Comparison of ENCODE assay signal across 21 mouse cellular contexts in the genomic region with DNA sequence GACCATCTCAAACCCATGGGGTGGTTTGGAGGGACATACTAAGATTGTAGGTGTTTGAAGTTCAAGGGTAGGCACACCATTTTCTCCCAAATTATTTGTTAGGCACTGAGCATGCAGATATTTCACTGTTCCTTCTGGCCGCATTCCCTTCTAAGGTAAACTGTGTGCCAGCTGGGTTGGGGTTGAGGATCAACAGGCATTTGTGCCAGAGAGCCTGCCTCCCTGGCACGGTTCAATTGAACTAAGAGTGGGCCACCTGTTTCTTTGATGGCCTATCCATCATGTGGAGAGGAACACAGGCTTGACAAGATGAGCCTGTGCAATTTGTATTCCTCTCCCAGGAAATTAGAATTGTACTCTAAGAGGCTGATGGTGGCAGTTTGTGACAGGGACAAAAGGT. TPM values are rescaled to one million over a fixed set of nuclear protein-coding genes. Genes with fewer than 3 reads are reported as not detected.
A peak's percentile ranks its signal among the peaks of the same experiment; 100 is the strongest.
DNase-seq lines count a peak whose midpoint lies in the region; ATAC-seq and TF ChIP-seq lines count a peak whose summit lies in the region.
"Had no signal": no experiment of that assay in that cellular context is flagged by ENCODE, and none has a peak within 500 bp of the region (broad histone marks: within the 10 kb centered on the region; RNA-seq: fewer than 3 reads in every experiment).

No protein-coding gene starts in this region.

- H3K9me3 ChIP-seq in heart, postnatal 0 days (replicated peaks; ENCODE audit: control insufficient read depth, low read length), result no peaks in the 10 kb centered on the region
- H3K9me3 ChIP-seq: embryonic facial prominence, embryonic 12.5 days; megakaryocyte, embryonic 14.5 days had no signal

- H3K27me3 ChIP-seq in heart, postnatal 0 days (ENCODE audit: control insufficient read depth, insufficient read depth, low read length), result no peaks in the 10 kb centered on the region

- H3K9ac ChIP-seq in heart, postnatal 0 days (replicated peaks; ENCODE audit: low read depth, low read length), result no peak overlapping the region
- H3K9ac ChIP-seq: embryonic facial prominence, embryonic 12.5 days had no signal

- H3K4me2 ChIP-seq in heart, postnatal 0 days (ENCODE audit: low read depth, low read length), result no peak overlapping the region
- H3K4me2 ChIP-seq: embryonic facial prominence, embryonic 12.5 days; liver, embryonic 11.5 days had no signal

- TF ChIP-seq CTCF in heart, postnatal 0 days (IDR thresholded peaks at IDR 0.05; ENCODE audit: low read depth), result no peak
- no peak for TF ChIP-seq CTCF in brain, embryonic 14.5 days (IDR thresholded peaks at IDR 0.05; ENCODE audit: borderline replicate concordance, extremely low read depth, insufficient read depth, insufficient read length)

- no peak for TF ChIP-seq POLR2A in brain, embryonic 14.5 days (IDR thresholded peaks at IDR 0.05; ENCODE audit: borderline replicate concordance, extremely low read depth, insufficient read depth, insufficient read length, poor library complexity, severe bottlenecking)

- H3K27ac ChIP-seq in heart, postnatal 0 days (ENCODE audit: low read depth), result peak overlapping the region; percentile 34
- H3K27ac ChIP-seq: embryonic facial prominence, embryonic 12.5 days; left cerebral cortex, adult 2 months had no signal

- H3K36me3 ChIP-seq in heart, postnatal 0 days (replicated peaks; ENCODE audit: control insufficient read depth, insufficient read depth, low read length), result no peaks in the 10 kb centered on the region
- H3K36me3 ChIP-seq: embryonic facial prominence, embryonic 12.5 days had no signal

- H3K4me3 ChIP-seq in heart, postnatal 0 days (ENCODE audit: low read depth, low read length), result no peak overlapping the region
- H3K4me3 ChIP-seq: embryonic facial prominence, embryonic 12.5 days; erythroblast, embryonic 14.5 days; left cerebral cortex, adult 2 months; megakaryocyte, embryonic 14.5 days had no signal

- no peak for TF ChIP-seq EP300 in heart, postnatal 0 days (IDR thresholded peaks at IDR 0.05; ENCODE audit: low read depth)

- no peaks in the 10 kb centered on the region for H3K4me1 ChIP-seq in heart, postnatal 0 days (ENCODE audit: control insufficient read depth, insufficient read depth)
- H3K4me1 ChIP-seq: embryonic facial prominence, embryonic 12.5 days had no signal

- ATAC-seq in cerebellum, adult (ENCODE audit: insufficient number of reproducible peaks, low FRiP score, low TSS enrichment), result peak; percentile 90
- no peak for ATAC-seq in heart, postnatal 0 days (ENCODE audit: insufficient read depth, low read depth)
- ATAC-seq in megakaryocyte-erythroid progenitor cell, adult 5-6 weeks (replicated peaks; ENCODE audit: low FRiP score, low TSS enrichment, poor library complexity, severe bottlenecking), result no peak
- ATAC-seq: Patski had no signal

- DNase-seq in cerebellum, postnatal 4 days (ENCODE audit: low spot score in 2 of 2), result no peak
- no peak for DNase-seq in heart, postnatal 0 days (ENCODE audit: low spot score)
- no peak for DNase-seq in heart, adult 18-20 months
- peak; percentile 53 for DNase-seq in brain, embryonic 14.5 days (ENCODE audit: low read depth)
- DNase-seq in cerebellum, adult 9-11 months, result peak; percentile 84
- no peak for DNase-seq in neural tube, embryonic 10.5 days (ENCODE audit: extremely low spot score, low spot score)
- DNase-seq: adrenal gland, postnatal 14 days; gastrocnemius, postnatal 14 days; kidney, adult 2 months; kidney, postnatal 25 days; layer of hippocampus, adult 9-11 months; lung, adult 18-20 months; lung, postnatal 14 days had no signal

- 51% methylated on average over 2 of the region's 2 CpGs for WGBS in heart, postnatal 0 days

RNA-seq across cellular contexts. Expression of a gene that starts 45.1 kb away (rescaled TPM):
- total RNA-seq in heart, postnatal 0 days (2014; rRNA removed; ENCODE audit: low replicate concordance), result 127 and 144 TPM in 2 replicates
- polyA plus RNA-seq in heart, postnatal 0 days (2015; fragmentation: Nextera tagmentation; extraction: Ambion mirVana), result 48.2 and 57.0 TPM in 2 replicates
- total RNA-seq in heart, adult 18-20 months (2021), result 10 to 100 TPM; 21.0 to 23.8 TPM
- 21.6 and 27.7 TPM in 2 replicates for polyA plus RNA-seq in brain, embryonic 14.5 days (2012; rRNA removed)
- 44.4 and 58.5 TPM in 2 replicates for total RNA-seq in megakaryocyte-erythroid progenitor cell, adult 5-6 weeks (2014; fragmentation: Nextera tagmentation)
- total RNA-seq in megakaryocyte-erythroid progenitor cell, adult 5-6 weeks (2017), result 35.3 and 39.9 TPM in 2 replicates

Comparison
In these comparisons a context has a peak if more than half of its experiments do, and no peak if none do; other contexts are left out.
1. DNase-seq: peak in brain, embryonic 14.5 days (single experiment) and cerebellum, adult 9-11 months (single experiment); none in cerebellum, postnatal 4 days (0 of 2), heart, postnatal 0 days (single experiment), heart, adult 18-20 months (0 of 2) and neural tube, embryonic 10.5 days (single experiment).